Mouse (Mus musculus) limb, embryonic 13.5 days (tissue): ENCODE data around the gene Nphs1. TPM values are rescaled to one million over a fixed set of nuclear protein-coding genes. Genes with fewer than 3 reads are reported as not detected.

ENCODE experiments used
- ATAC-seq: fragments of 200-750 bp; cut with Nextera tagmentation; 2 replicates; pipeline ENCODE4 v1.8.0; 2017; ENCODE audit warnings: low read depth, moderate number of reproducible peaks, moderate TSS enrichment; ENCODE audit not compliant: low FRiP score
- H3K27ac ChIP-seq: fragments of 300-500 bp; sonication (generic); 2 replicates; pipeline ENCODE4 v1.5.1; 2015; ENCODE audit warnings: inconsistent platforms, mild to moderate bottlenecking, moderate library complexity
- H3K27me3 ChIP-seq: fragments of 300-500 bp; sonication (generic); 2 replicates; pipeline ENCODE4 v1.6.1; 2015; ENCODE audit warnings: mild to moderate bottlenecking, inconsistent platforms
- H3K36me3 ChIP-seq: fragments of 300-500 bp; sonication (generic); 2 replicates; pipeline ENCODE4 v1.6.1; 2015; ENCODE audit warnings: inconsistent platforms, mild to moderate bottlenecking, moderate library complexity
- H3K4me1 ChIP-seq: fragments of 300-500 bp; sonication (generic); 2 replicates; pipeline ENCODE4 v1.6.1; 2015; ENCODE audit warnings: inconsistent platforms
- H3K4me2 ChIP-seq: fragments of 300-500 bp; sonication (generic); replicated peaks from 2 replicates; pipeline ENCODE4 v1.6.1; 2015; ENCODE audit warnings: inconsistent platforms, mild to moderate bottlenecking, moderate library complexity
- H3K4me3 ChIP-seq: fragments of 300-500 bp; sonication (generic); 2 replicates; pipeline ENCODE4 v1.5.1; 2015; ENCODE audit warnings: moderate library complexity, mild to moderate bottlenecking, inconsistent platforms
- H3K9ac ChIP-seq: fragments of 300-500 bp; sonication (generic); 2 replicates; pipeline ENCODE4 v1.6.1; 2015; ENCODE audit warnings: mild to moderate bottlenecking, inconsistent platforms
- H3K9me3 ChIP-seq: fragments of 300-500 bp; sonication (generic); 2 replicates; pipeline ENCODE4 v1.6.1; 2016; ENCODE audit warnings: inconsistent platforms
- WGBS: fragments of 180-500 bp; shearing (Covaris S2); methylation state at CpG from one replicate; pipeline ENCODE4 v1.1.7; 2015; 5-methylcytosine and 5-hydroxymethylcytosine counted together
- polyA plus RNA-seq: library from polyadenylated mRNA; unstranded; fragments of >200 nt; fragmentation: Nextera tagmentation; extraction: Ambion mirVana; gene quantifications from 2 replicates; pipeline ENCODE4 v1.2.1, GENCODE M21; 2015

The Nphs1 gene
- polyA plus RNA-seq, 1 experiment from 2014 or later = 0.09 TPM

DNA sequence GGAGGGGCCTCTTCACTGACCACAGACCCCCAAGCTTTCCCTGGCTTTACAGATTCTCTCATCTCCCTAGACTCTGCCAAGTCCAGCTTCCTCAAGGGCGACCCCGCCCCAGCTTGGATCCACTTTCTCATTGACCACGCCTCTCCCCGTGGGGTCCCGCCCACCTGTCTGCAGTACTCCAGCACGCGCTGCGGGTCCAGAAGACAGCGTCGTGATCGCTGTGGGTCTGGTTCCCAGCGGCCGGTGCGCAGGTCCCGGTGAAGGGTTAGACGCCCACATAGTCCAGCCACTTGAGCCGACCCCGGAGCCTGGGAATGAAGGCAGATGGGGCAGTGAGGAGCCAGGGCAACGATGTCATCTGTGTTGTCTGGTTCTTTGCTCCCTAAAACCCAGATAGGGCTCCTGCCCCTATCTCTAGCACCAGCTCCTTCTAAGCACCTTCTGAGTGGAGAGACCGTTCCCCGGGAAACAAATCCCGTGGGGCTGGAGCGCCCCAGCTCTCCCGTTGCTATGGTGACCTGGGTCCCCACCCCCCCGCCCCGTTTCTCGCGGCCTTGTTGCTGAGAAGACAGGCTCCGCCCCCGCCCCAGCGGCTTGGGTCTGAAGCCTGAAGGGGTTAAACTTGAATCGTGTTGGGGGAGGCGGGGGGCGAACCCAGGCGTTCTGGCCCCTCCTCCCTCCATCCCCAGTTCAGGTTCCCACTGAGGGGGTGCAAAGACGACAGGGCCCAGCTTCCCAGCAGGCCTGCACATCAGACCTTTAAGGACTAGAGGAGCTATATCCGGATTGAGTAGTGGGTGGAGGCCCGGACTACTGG lies 13.8 kb upstream of the Nphs1 start:
- H3K4me3 ChIP-seq = peak overlapping the region; percentile 72
- H3K4me2 ChIP-seq = peak overlapping the region; percentile 81
- no peaks in the 10 kb centered on the region for H3K9me3 ChIP-seq
- H3K27me3 ChIP-seq = peaks cover 67% of the 10 kb centered on the region
- H3K36me3 ChIP-seq = peaks cover 19% of the 10 kb centered on the region
- H3K4me1 ChIP-seq = peaks cover 19% of the 10 kb centered on the region
- WGBS = under 1% methylated on average over 38 of the region's 38 CpGs
- ATAC-seq = peak; percentile 29; the same call in 1 of the 2 replicates
- peak overlapping the region; percentile 78 for H3K9ac ChIP-seq
- H3K27ac ChIP-seq = peak overlapping the region; percentile 3; the same call in 1 of the 2 replicates

DNA sequence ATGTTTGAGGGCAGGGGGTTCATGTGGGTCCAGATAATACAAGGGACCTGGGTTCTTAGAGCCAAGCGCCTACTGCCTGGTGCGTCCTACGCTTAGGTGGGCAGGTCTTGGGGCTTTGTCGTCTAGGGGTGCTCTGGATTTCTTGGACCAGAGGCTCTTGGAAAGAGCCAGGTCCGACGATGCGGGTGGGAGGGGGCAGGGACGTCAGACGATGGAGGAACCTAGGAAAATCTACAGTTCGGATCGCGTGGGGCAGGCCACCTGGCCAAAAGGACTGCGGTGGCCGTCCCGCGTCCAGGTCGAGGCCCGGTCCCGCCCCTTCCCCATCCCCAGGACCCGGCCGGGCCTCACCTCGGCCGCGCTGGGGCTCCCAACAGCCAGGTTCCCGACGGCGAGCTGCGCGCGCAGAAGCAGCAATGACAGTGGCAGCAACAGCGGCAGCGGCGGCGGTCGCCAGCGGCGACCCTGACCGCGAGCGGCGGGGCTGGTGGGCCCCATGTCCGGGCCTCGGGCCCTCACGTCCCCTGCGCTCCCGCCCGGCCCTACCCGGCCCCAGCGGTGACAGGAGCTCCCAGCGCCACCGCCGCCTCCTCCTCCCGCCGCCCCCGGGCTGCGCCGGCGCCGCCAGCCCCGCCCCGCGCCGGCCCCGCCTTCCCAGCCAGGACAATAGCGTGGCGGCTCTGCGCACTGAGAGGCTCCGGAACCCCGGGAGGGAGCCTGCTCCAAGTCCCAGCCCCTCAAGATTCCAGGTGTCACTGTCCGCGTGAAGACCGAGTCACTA lies 13.0 kb upstream of the Nphs1 start, which contains the start of gene Aplp1:
TSS of gene Aplp1 (minus strand) at position 565 of the 781 bp plus-strand sequence.
- peaks cover 63% of the 10 kb centered on the region for H3K27me3 ChIP-seq
- H3K9me3 ChIP-seq = no peaks in the 10 kb centered on the region
- peak within 1 kb of the TSS; percentile 72 for H3K4me3 ChIP-seq
- peak within 1 kb of the TSS; percentile 3; the same call in 1 of the 2 replicates for H3K27ac ChIP-seq
- peak; percentile 81 for ATAC-seq
- peak within 1 kb of the TSS; percentile 78 for H3K9ac ChIP-seq
- peaks cover 19% of the 10 kb centered on the region for H3K36me3 ChIP-seq
- WGBS = under 1% methylated on average over 56 of the region's 72 CpGs
- peaks cover 19% of the 10 kb centered on the region for H3K4me1 ChIP-seq
- H3K4me2 ChIP-seq = peak within 1 kb of the TSS; percentile 81

DNA sequence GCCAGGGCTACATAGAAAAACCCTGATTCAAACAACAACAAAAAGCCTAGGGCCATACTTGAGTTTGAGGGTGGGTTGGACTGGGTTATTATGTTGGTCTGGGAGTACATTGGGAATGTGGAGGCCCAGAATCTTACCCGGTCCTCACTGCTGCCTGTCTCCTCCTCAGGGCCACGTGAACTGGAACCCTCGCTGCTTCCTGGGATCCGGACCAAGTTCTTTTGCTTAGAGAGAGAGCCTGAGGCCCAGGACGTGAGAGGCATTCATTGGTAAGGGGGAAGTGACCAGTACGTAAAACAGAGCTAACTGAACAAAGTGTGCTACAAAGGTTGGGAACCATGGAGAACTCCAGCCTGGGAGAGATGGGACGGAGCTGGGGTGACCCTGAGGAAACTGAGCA lies 7.9 kb upstream of the Nphs1 start:
- Histone ChIP-seq H3K4me1 (peaks cover 5% of the 10 kb centered on the region), H3K4me3 (no peak overlapping the region), H3K27ac (no peak overlapping the region), H3K36me3 (no peaks in the 10 kb centered on the region), H3K4me2 (no peak overlapping the region), H3K27me3 (peaks cover 76% of the 10 kb centered on the region), H3K9ac (no peak overlapping the region), H3K9me3 (no peaks in the 10 kb centered on the region)
- WGBS = 74% methylated on average over 7 of the region's 7 CpGs
- no peak for ATAC-seq

DNA sequence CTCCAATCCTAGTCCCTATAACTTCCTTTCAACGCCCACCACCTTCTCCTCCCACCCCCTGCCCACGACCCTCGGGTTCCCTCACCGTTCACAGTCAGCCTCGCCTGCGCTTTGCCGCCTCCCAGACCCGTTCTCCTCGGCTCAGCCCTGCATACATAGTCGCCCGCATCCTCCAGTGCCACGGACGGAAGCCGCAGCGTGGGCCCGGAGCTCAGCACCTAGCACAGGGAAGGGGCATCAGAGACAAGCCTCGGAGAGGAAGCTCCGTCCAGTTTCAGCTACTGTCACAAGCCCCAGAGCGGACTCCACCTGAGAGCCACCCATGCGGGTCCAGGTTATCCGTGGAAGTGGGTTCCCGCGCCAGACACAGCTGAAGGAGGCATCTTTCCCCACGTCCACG lies 4.8 kb upstream of the Nphs1 start:
- H3K4me3 ChIP-seq = no peak overlapping the region
- no peaks in the 10 kb centered on the region for H3K9me3 ChIP-seq
- H3K4me2 ChIP-seq = no peak overlapping the region
- WGBS = 15% methylated on average over 25 of the region's 25 CpGs
- H3K9ac ChIP-seq = no peak overlapping the region
- H3K27ac ChIP-seq = no peak overlapping the region
- no peaks in the 10 kb centered on the region for H3K36me3 ChIP-seq
- peaks cover 17% of the 10 kb centered on the region for H3K4me1 ChIP-seq
- no peak for ATAC-seq
- H3K27me3 ChIP-seq = peaks cover 85% of the 10 kb centered on the region

DNA sequence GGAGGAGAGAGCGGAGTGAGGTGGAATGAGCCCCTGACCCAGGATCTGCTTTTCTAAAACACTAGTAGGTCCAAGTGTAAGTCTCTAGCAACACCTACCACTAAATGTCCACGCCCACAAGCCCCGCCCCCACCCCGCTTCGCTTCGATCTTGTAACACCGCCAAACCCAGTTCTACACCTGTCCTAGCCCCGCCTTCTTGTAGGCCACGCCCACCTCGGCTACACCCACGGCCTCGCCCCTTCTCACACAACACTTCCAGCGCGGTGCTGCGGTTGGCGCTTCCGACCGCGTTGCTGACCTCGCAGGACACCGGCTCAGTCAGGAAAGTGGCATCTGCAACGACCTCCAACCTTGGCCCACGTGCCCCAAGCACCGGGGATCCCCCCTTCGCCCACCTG lies 4.3 kb upstream of the Nphs1 start:
- H3K4me2 ChIP-seq = peak overlapping the region; percentile 17
- H3K27ac ChIP-seq = no peak overlapping the region
- peaks cover 21% of the 10 kb centered on the region for H3K4me1 ChIP-seq
- no peak overlapping the region for H3K9ac ChIP-seq
- WGBS = 2% methylated on average over 25 of the region's 25 CpGs
- no peaks in the 10 kb centered on the region for H3K9me3 ChIP-seq
- no peaks in the 10 kb centered on the region for H3K36me3 ChIP-seq
- ATAC-seq = no peak
- 0 out of 2 replicates have a peak overlapping the region, but pooled peaks have one; percentile 13 for H3K4me3 ChIP-seq
- H3K27me3 ChIP-seq = peaks cover 89% of the 10 kb centered on the region

DNA sequence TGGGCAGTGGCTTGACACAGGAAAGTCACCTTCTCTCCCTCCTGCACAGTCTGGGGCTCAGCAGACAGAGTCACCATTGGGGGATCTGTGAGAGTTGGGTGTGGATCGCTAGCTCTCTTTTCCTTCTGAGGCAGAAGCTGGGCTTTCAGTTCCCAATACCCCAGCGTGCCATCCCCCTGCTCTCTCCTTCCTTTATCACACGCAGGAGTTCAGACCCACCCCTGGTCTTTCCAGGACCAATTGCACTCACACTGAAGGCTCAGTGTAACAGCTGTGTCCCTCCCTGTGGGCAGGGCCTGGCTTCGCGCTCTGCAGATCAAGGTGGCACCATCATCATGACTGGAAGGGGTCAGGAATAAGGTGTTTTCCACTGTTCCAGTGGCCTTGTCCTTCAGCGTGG lies 3.9 kb upstream of the Nphs1 start:
- H3K9me3 ChIP-seq = no peaks in the 10 kb centered on the region

DNA sequence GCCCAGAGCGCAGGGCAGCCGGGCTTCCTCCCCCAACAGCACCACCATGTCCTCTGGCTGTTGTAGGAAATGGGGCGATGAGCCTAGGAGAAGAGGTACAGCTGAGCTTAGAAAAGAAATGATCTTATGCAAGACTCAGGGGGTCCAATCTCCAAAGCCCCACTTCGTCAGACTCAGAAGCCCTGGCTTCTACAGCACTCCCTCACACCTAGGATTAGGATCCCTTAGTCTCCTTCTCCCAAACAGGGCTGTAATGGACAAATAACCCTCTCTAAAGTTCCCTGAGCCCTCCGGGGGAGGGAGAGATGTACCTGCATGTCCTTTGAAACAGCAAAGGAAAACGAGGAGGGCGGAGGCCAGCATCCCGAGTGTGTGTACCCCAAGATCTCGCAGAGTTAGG lies 1.6 kb upstream of the Nphs1 start:
- WGBS = under 1% methylated on average over 9 of the region's 9 CpGs
- Histone ChIP-seq H3K4me1 (peaks cover 21% of the 10 kb centered on the region), H3K9ac (0 out of 2 replicates have a peak overlapping the region, but pooled peaks have one; percentile 5), H3K4me2 (peak overlapping the region; percentile 45), H3K36me3 (no peaks in the 10 kb centered on the region), H3K27ac (no peak overlapping the region), H3K27me3 (peaks cover 100% of the 10 kb centered on the region), H3K9me3 (no peaks in the 10 kb centered on the region), H3K4me3 (peak overlapping the region; percentile 20; the same call in 1 of the 2 replicates)
- no peak for ATAC-seq

More for the DNA sequence above, 3.9 kb upstream of the Nphs1 start:
- 11% methylated on average over 6 of the region's 6 CpGs for WGBS
- Histone ChIP-seq H3K27me3 (peaks cover 94% of the 10 kb centered on the region), H3K36me3 (no peaks in the 10 kb centered on the region), H3K4me3 (no peak overlapping the region), H3K27ac (no peak overlapping the region), H3K9ac (no peak overlapping the region), H3K4me1 (peaks cover 21% of the 10 kb centered on the region), H3K4me2 (peak overlapping the region; percentile 17; the same call in 1 of the 2 replicates)
- no peak for ATAC-seq

DNA sequence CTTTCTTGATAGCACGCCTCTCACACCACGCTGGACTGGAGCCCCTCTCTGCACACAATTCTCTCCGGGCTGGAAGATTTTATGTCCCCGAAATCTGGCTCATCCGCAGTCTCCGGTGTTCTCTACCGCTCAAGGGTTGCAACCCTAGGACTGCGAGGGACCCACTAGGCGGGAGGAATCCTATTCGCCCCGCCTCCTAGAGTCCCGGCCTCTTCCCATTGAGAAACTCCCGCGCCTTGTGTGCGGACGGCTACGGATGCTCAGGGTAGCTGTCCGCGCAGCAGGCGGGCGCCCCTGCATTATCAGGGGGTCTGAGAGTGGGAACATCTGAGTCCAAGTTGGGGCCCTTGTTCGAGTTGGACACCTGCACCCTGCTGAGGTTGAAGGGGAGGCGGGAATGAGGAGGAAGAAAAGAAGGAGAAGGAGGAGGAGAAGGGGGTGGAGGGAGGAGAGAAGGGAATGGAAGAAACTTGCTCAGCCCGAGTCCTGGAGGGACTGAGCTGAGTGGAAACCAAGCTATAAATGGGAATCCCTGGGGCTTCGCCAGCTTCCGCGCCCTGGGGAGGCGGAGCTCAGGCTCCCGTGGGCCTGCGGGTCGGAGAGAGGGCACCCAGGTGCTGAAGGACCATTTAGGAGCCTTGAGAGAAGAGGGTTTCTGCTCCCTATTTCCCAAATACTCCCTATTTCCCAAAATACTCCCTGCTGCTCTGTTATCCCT lies 1.0 kb upstream of the Nphs1 start:
- Histone ChIP-seq H3K9me3 (no peaks in the 10 kb centered on the region), H3K27ac (no peak overlapping the region), H3K27me3 (peaks cover 100% of the 10 kb centered on the region), H3K36me3 (no peaks in the 10 kb centered on the region), H3K9ac (0 out of 2 replicates have a peak overlapping the region, but pooled peaks have one; percentile 5), H3K4me2 (peak overlapping the region; percentile 45), H3K4me3 (peak overlapping the region; percentile 20), H3K4me1 (peaks cover 21% of the 10 kb centered on the region)
- ATAC-seq = no peak
- WGBS = 1% methylated on average over 31 of the region's 31 CpGs

DNA sequence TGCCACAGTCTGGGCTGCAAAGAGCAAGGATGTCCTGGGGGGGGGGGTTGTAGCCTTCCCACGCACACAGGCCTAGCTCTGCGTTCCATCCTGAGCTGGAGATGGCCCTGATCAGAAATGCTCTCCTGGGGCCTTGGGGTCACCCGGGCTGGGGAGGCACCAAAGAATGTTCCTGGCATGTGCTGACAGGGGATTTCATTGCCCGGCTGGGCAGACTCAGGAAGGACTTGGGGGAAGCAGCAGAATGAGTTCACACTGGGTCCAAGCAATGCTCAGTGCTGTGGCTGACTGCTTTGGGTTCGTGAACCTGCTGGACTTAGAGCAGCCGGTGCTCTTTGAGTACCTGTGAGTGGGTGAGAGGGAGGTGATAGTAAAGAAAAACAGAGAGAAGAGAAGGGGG lies 1.4 kb downstream of the Nphs1 start:
- Histone ChIP-seq H3K27ac (no peak overlapping the region), H3K36me3 (no peaks in the 10 kb centered on the region), H3K4me1 (peaks cover 21% of the 10 kb centered on the region), H3K4me2 (no peak overlapping the region), H3K27me3 (peaks cover 99% of the 10 kb centered on the region), H3K4me3 (no peak overlapping the region), H3K9me3 (no peaks in the 10 kb centered on the region), H3K9ac (no peak overlapping the region)
- 38% methylated on average over 6 of the region's 6 CpGs for WGBS
- ATAC-seq = no peak

DNA sequence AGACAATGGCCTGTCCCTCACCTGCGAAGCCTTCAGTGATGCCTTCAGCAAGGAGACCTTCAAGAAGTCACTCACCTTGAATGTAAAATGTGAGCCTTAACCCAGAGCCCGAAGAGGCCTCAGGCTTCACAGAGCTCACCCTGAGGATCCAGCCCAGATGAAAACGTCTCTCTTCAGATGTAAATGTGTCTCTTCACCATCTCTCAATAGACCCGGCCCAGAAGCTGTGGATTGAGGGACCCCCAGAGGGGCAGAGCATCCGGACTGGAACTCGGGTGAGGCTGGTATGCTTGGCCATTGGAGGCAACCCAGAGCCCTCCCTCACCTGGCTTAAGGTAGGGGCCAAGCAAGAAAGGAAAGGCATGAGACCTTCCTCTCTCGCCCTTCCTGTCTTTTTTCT lies 5.5 kb downstream of the Nphs1 start:
- Histone ChIP-seq H3K9me3 (no peaks in the 10 kb centered on the region), H3K4me3 (no peak overlapping the region), H3K4me2 (no peak overlapping the region), H3K27ac (no peak overlapping the region), H3K9ac (no peak overlapping the region), H3K4me1 (peaks cover 7% of the 10 kb centered on the region), H3K36me3 (no peaks in the 10 kb centered on the region), H3K27me3 (peaks cover 99% of the 10 kb centered on the region)
- no peak for ATAC-seq
- WGBS = 36% methylated on average over 7 of the region's 7 CpGs

DNA sequence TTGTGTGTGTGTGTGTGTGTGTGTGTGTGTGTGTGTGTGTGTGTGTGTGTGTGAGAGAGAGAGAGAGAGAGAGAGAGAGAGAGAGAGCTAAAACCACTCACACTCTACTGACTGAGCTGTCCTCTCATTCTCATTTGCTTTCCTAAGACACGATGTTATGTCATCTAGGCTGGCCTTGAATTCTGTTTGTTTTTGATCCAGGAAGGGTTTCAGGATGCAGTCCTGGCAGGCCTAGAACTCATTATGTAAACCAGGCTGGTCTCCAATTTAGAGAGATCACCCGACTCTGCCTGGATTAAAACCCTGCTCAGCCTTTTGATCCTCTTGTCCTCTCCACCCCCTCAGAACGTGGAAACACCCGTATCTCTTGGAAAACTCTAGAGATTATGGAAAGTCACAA lies 5.9 kb downstream of the Nphs1 start:
- Histone ChIP-seq H3K4me1 (peaks cover 5% of the 10 kb centered on the region), H3K4me2 (no peak overlapping the region), H3K27me3 (peaks cover 97% of the 10 kb centered on the region), H3K9ac (no peak overlapping the region), H3K36me3 (no peaks in the 10 kb centered on the region), H3K4me3 (no peak overlapping the region), H3K9me3 (no peaks in the 10 kb centered on the region), H3K27ac (no peak overlapping the region)
- ATAC-seq = no peak
- 20% methylated on average over 4 of the region's 4 CpGs for WGBS
